Mouse (Mus musculus): Measurements from ENCODE around the gene Prkab2.

DNA sequence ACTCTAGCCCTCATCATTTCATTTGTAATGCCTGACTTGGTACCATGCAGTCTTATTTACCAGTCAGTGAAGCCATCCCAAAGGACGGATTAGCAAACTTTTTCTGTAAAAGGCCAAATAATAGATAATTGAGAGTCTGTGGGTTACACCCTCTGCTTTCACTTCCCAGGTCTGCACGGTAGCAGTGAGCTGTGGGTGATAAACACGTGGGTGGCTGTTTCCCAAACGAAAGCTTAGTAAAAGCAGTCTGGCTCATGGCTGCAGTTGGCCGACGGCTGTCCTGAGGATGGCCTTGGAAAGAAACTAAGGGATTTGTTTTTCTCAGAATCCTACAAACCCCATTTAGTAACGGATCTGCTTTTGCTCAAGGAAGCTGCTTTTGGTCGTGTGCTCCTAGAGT lies 3.2 kb downstream of the Prkab2 start:
- TF ChIP-seq CTCF (IDR thresholded peaks at IDR 0.05; ENCODE audit: low read depth, low read length) (no peak), EP300 (IDR thresholded peaks at IDR 0.05; ENCODE audit: insufficient read depth, low read depth, low read length) (no peak), POLR2A (IDR thresholded peaks at IDR 0.05; ENCODE audit: insufficient read depth, low read length) (no peak)

Measured in ES-Bruce4 (cell line).